Comparison of ENCODE assay signal across 26 mouse cellular contexts in the genomic region with DNA sequence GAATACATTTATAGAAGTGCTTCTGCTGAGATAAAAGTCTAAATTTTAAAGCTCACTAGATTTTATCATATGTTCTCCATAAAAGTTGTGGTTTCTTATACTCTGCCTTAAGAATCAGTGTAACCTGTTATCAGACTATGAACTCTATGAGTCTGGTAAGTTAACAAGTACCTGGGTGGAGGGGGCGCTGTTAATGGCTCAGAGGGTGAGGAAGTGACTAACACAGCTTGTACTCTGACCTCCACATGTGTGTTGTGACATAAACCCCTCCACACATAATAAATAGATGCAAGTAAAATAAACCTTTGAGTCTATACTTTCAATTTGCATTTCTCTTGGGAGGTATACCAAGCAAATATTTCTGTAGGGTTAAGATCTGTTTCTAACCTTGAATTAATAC. TPM values are rescaled to one million over a fixed set of nuclear protein-coding genes. Genes with fewer than 3 reads are reported as not detected.
DNase-seq lines count a peak whose midpoint lies in the region; ATAC-seq and TF ChIP-seq lines count a peak whose summit lies in the region.
"Had no signal": no experiment of that assay in that cellular context is flagged by ENCODE, and none has a peak within 500 bp of the region (broad histone marks: within the 10 kb centered on the region; RNA-seq: fewer than 3 reads in every experiment).

No protein-coding gene starts in this region.

- no peak overlapping the region for H3K9ac ChIP-seq in intestine, postnatal 0 days (ENCODE audit: low read depth, low read length)
- H3K9ac ChIP-seq: forebrain, embryonic 13.5 days; hindbrain, embryonic 13.5 days had no signal

- peak; percentile 65 for ATAC-seq in intestine, postnatal 0 days
- ATAC-seq: forebrain, embryonic 13.5 days; forebrain, embryonic 16.5 days; hindbrain, embryonic 16.5 days had no signal

- peak overlapping the region; percentile 91 for H3K27ac ChIP-seq in intestine, postnatal 0 days (ENCODE audit: low read depth, low read length)
- H3K27ac ChIP-seq: forebrain, embryonic 10.5 days; forebrain, embryonic 13.5 days; hindbrain, embryonic 10.5 days; hindbrain, embryonic 13.5 days had no signal

- peak; percentile 48 for TF ChIP-seq CTCF in intestine, postnatal 0 days (IDR thresholded peaks at IDR 0.05; ENCODE audit: low read depth)

- WGBS in intestine, postnatal 0 days: 37% methylated on average over 1 of the region's 1 CpGs

- no peaks in the 10 kb centered on the region for H3K9me3 ChIP-seq in intestine, postnatal 0 days (ENCODE audit: control insufficient read depth)
- H3K9me3 ChIP-seq: forebrain, embryonic 10.5 days; forebrain, embryonic 13.5 days; G1E; hindbrain, embryonic 10.5 days; hindbrain, embryonic 13.5 days had no signal

- H3K4me2 ChIP-seq in intestine, postnatal 0 days (replicated peaks; ENCODE audit: low read depth): peak overlapping the region; percentile 53
- H3K4me2 ChIP-seq: forebrain, embryonic 13.5 days; heart, embryonic 11.5 days; hindbrain, embryonic 13.5 days had no signal

- no peaks in the 10 kb centered on the region for H3K27me3 ChIP-seq in intestine, postnatal 0 days (replicated peaks; ENCODE audit: control insufficient read depth, insufficient read depth, low read length)
- H3K27me3 ChIP-seq: CH12.LX; forebrain, embryonic 13.5 days; hindbrain, embryonic 13.5 days had no signal

- peak; percentile 4 for DNase-seq in heart, adult 11 months
- DNase-seq in heart, postnatal 25 days (ENCODE audit: low spot score): no peak
- DNase-seq in thymus, postnatal 4 days: peak; percentile 32
- DNase-seq in thymus, postnatal 10 days (ENCODE audit: low spot score in 2 of 2): no peak
- DNase-seq in layer of hippocampus, adult 9-11 months: no peak
- DNase-seq in ovary, postnatal 36 days (ENCODE audit: low spot score): no peak
- DNase-seq in cerebellum, postnatal 36 days: no peak
- DNase-seq: adrenal gland, adult 2 months; adrenal gland, postnatal 14 days; B cell, adult 2 months; cerebellum, adult 11-12 months; cerebellum, adult 8-10 months; cerebellum, postnatal 10 days; gastrocnemius, postnatal 10 days; gastrocnemius, postnatal 36 days; heart, postnatal 36 days had no signal

- H3K36me3 ChIP-seq in intestine, postnatal 0 days (ENCODE audit: control insufficient read depth, insufficient read depth): peaks cover 8% of the 10 kb centered on the region

- H3K4me1 ChIP-seq in intestine, postnatal 0 days (replicated peaks; ENCODE audit: control insufficient read depth, insufficient read depth, low read length): peaks cover 17% of the 10 kb centered on the region; the same call in 1 of the 2 replicates
- H3K4me1 ChIP-seq: forebrain, embryonic 10.5 days; forebrain, embryonic 13.5 days; hindbrain, embryonic 13.5 days had no signal

- no peak overlapping the region for H3K4me3 ChIP-seq in intestine, postnatal 0 days (ENCODE audit: low read depth, low read length)
- H3K4me3 ChIP-seq: forebrain, embryonic 10.5 days; forebrain, embryonic 13.5 days; hindbrain, embryonic 10.5 days; hindbrain, embryonic 13.5 days had no signal

- intact Hi-C loops in heart, postnatal 25 days (cut with DNase I): loop anchor here (5.0 kb wide), 1 partner anchor 58 kb away; a partner anchor contains a TSS

RNA-seq across cellular contexts. Expression of a gene that starts 57.3 kb away (rescaled TPM):
- 10 to 100 TPM; 56.5 to 56.7 TPM for total RNA-seq in heart, postnatal 25 days (2021)
- polyA plus RNA-seq in intestine, postnatal 0 days (2015; fragmentation: Nextera tagmentation; extraction: Ambion mirVana): 20.2 and 24.1 TPM in 2 replicates

Comparison
In these comparisons a context has a peak if more than half of its experiments do, and no peak if none do; other contexts are left out.
1. DNase-seq: peak in heart, adult 11 months (single experiment) and thymus, postnatal 4 days (single experiment); none in heart, postnatal 25 days (single experiment), thymus, postnatal 10 days (0 of 2), layer of hippocampus, adult 9-11 months (single experiment), ovary, postnatal 36 days (single experiment) and cerebellum, postnatal 36 days (0 of 2).